Mouse (Mus musculus) heart, embryonic 15.5 days (tissue): ENCODE results near the gene Gm8879. TPM values are rescaled to one million over a fixed set of nuclear protein-coding genes. Genes with fewer than 3 reads are reported as not detected.
"Not testable (repeated sequence)": the region's sequence is repeated elsewhere in the genome, so short reads cannot be mapped to it uniquely, and the experiment has no call there.

ENCODE experiments used
- ATAC-seq: fragments of 200-750 bp; cut with Nextera tagmentation; replicated peaks from 2 replicates; pipeline ENCODE4 v1.8.0; 2017; ENCODE audit warnings: low read depth, moderate TSS enrichment; ENCODE audit not compliant: insufficient number of reproducible peaks, insufficient read depth, low FRiP score
- H3K27ac ChIP-seq: fragments of 300-500 bp; sonication (generic); 2 replicates; pipeline ENCODE4 v1.5.1; 2015; ENCODE audit warnings: mild to moderate bottlenecking, inconsistent platforms
- H3K27me3 ChIP-seq: fragments of 300-500 bp; sonication (generic); 2 replicates; pipeline ENCODE4 v1.6.1; 2015; ENCODE audit warnings: inconsistent platforms
- H3K36me3 ChIP-seq: fragments of 300-500 bp; sonication (generic); 2 replicates; pipeline ENCODE4 v1.6.1; 2015; ENCODE audit warnings: mild to moderate bottlenecking, inconsistent platforms
- H3K4me1 ChIP-seq: fragments of 300-500 bp; sonication (generic); replicated peaks from 2 replicates; pipeline ENCODE4 v1.6.1; 2015; ENCODE audit warnings: inconsistent platforms
- H3K4me2 ChIP-seq: fragments of 300-500 bp; sonication (generic); 2 replicates; pipeline ENCODE4 v1.6.1; 2015; ENCODE audit warnings: inconsistent platforms, mild to moderate bottlenecking, moderate library complexity
- H3K4me3 ChIP-seq: fragments of 300-500 bp; sonication (generic); 2 replicates; pipeline ENCODE4 v1.5.1; 2015; ENCODE audit warnings: mild to moderate bottlenecking, inconsistent platforms
- H3K9ac ChIP-seq: fragments of 300-500 bp; sonication (generic); 2 replicates; pipeline ENCODE4 v1.6.1; 2015; ENCODE audit warnings: mild to moderate bottlenecking, inconsistent platforms
- H3K9me3 ChIP-seq: fragments of 300-500 bp; sonication (generic); replicated peaks from 2 replicates; pipeline ENCODE4 v1.6.1; 2016; ENCODE audit warnings: inconsistent platforms
- WGBS: fragments of 180-500 bp; shearing (Covaris S2); methylation state at CpG from one replicate; pipeline ENCODE4 v1.1.7; 2015; ENCODE audit warnings: mixed read lengths; 5-methylcytosine and 5-hydroxymethylcytosine counted together
- polyA plus RNA-seq: library from polyadenylated mRNA; unstranded; fragments of >200 nt; fragmentation: Nextera tagmentation; extraction: Ambion mirVana; gene quantifications from 2 replicates; pipeline ENCODE4 v1.2.1, GENCODE M21; 2015

Gene Gm8879
- polyA plus RNA-seq = not detected in 2 replicates

GRCm38 (mm10) chr5:11127334-11127733 is at the start of gene Gm8879:
Gene Gm8879 (plus strand): TSS chr5:11127634.
- H3K4me2 ChIP-seq, H3K9me3 ChIP-seq, H3K27me3 ChIP-seq, H3K36me3 ChIP-seq, H3K4me3 ChIP-seq, ATAC-seq, H3K4me1 ChIP-seq, H3K27ac ChIP-seq, H3K9ac ChIP-seq: not testable (repeated sequence)
- no CpG with 5 or more reads among the region's 3 CpGs for WGBS

GRCm38 (mm10) chr5:11138031-11138430 is 10.6 kb downstream of the Gm8879 start:
- H3K36me3 ChIP-seq, H3K9me3 ChIP-seq, H3K9ac ChIP-seq, ATAC-seq, H3K27ac ChIP-seq, H3K4me3 ChIP-seq, H3K4me1 ChIP-seq, H3K4me2 ChIP-seq, H3K27me3 ChIP-seq: not testable (repeated sequence)
- WGBS = 84% methylated on average over 12 of the region's 12 CpGs

Other genes with a start within 250 kb of the Gm8879 start
- not detected in 2 replicates for gene Gm8871, start 179.8 kb upstream of the Gm8879 start, polyA plus RNA-seq
- gene Gm8857, start 179.8 kb upstream of the Gm8879 start, polyA plus RNA-seq = not detected in 2 replicates
- gene Gm5861, start 55.4 kb downstream of the Gm8879 start, polyA plus RNA-seq = not detected in 2 replicates
- not detected in 2 replicates for gene Gm8890, start 128.4 kb downstream of the Gm8879 start, polyA plus RNA-seq
- gene Speer1, start 213.9 kb downstream of the Gm8879 start, polyA plus RNA-seq = not detected in 2 replicates